In genomic region chr4:117926545-117927482, GRCm38 (mm10) we compare ENCODE assay signal across 8 mouse cellular contexts. TPM values are rescaled to one million over a fixed set of nuclear protein-coding genes. Genes with fewer than 3 reads are reported as not detected.
DNase-seq lines count a peak whose midpoint lies in the region; ATAC-seq lines count a peak whose summit lies in the region.

No protein-coding gene starts in this region.

- H3K9ac ChIP-seq in kidney, embryonic 14.5 days (ENCODE audit: low read depth, low read length): peak overlapping the region; percentile 52; the same call in 1 of the 2 replicates
- H3K9ac ChIP-seq in forebrain, embryonic 16.5 days (replicated peaks; ENCODE audit: low read depth, low read length): peak overlapping the region; percentile 68

- H3K27ac ChIP-seq in kidney, embryonic 14.5 days (ENCODE audit: low read depth, low read length): no peak overlapping the region
- H3K27ac ChIP-seq in forebrain, embryonic 16.5 days (ENCODE audit: low read length): no peak overlapping the region

- peaks cover 30% of the 10 kb centered on the region for H3K27me3 ChIP-seq in kidney, embryonic 14.5 days (ENCODE audit: control insufficient read depth, insufficient read depth, low read length)
- peaks cover 39% of the 10 kb centered on the region for H3K27me3 ChIP-seq in forebrain, embryonic 16.5 days (replicated peaks; ENCODE audit: control insufficient read depth, insufficient read depth, low read length)

- no peak for DNase-seq in kidney, adult 11 months
- DNase-seq in cerebellum, adult 18-20 months: peak; percentile 50 to 69
- DNase-seq in kidney, postnatal 4 days: peak; percentile 63 to 77
- peak; percentile 45 to 73 for DNase-seq in lung, postnatal 4 days
- DNase-seq in right cerebral cortex, postnatal 4 days: peak; percentile 67

- H3K4me1 ChIP-seq in kidney, embryonic 14.5 days (ENCODE audit: control insufficient read depth, insufficient read depth, low read length): peaks cover 14% of the 10 kb centered on the region; the same call in 1 of the 2 replicates
- peaks cover 27% of the 10 kb centered on the region for H3K4me1 ChIP-seq in forebrain, embryonic 16.5 days (replicated peaks; ENCODE audit: control insufficient read depth, insufficient read depth, low read length)

- H3K36me3 ChIP-seq in kidney, embryonic 14.5 days (ENCODE audit: control insufficient read depth, insufficient read depth, low read length): no peaks in the 10 kb centered on the region
- H3K36me3 ChIP-seq in forebrain, embryonic 16.5 days (ENCODE audit: control insufficient read depth, insufficient read depth): no peaks in the 10 kb centered on the region

- ATAC-seq in kidney, embryonic 14.5 days (ENCODE audit: low FRiP score, low TSS enrichment): peak; percentile 39
- peak; percentile 78 for ATAC-seq in forebrain, embryonic 16.5 days
- ATAC-seq in inflammation-experienced regulatory T-cells, adult 6 months: no peak

- no peaks in the 10 kb centered on the region for H3K9me3 ChIP-seq in kidney, embryonic 14.5 days (ENCODE audit: control insufficient read depth, low read length)
- no peaks in the 10 kb centered on the region for H3K9me3 ChIP-seq in forebrain, embryonic 16.5 days (ENCODE audit: control insufficient read depth, low read length)

- WGBS in kidney, embryonic 14.5 days: under 1% methylated on average over 71 of the region's 71 CpGs
- whole genome bisulfite sequencing in forebrain, embryonic 16.5 days: 1% methylated on average over 59 of the region's 71 CpGs

- peak overlapping the region; percentile 49 for H3K4me3 ChIP-seq in kidney, embryonic 14.5 days (ENCODE audit: low read length)
- H3K4me3 ChIP-seq in forebrain, embryonic 16.5 days (replicated peaks; ENCODE audit: low read length): peak overlapping the region; percentile 53

- peak overlapping the region; percentile 94 for H3K4me2 ChIP-seq in kidney, embryonic 14.5 days (replicated peaks; ENCODE audit: low read depth, low read length)
- H3K4me2 ChIP-seq in forebrain, embryonic 16.5 days (ENCODE audit: low read length): peak overlapping the region; percentile 97

RNA-seq across cellular contexts. Expression of gene Artn, which starts 2.7 kb away (rescaled TPM):
- polyA plus RNA-seq in kidney, embryonic 14.5 days (2014; fragmentation: Nextera tagmentation; extraction: Ambion mirVana): 2.7 and 3.0 TPM in 2 replicates
- polyA plus RNA-seq in forebrain, embryonic 16.5 days (2015; fragmentation: Nextera tagmentation; extraction: Ambion mirVana): 0.11 and 0.48 TPM in 2 replicates
- not detected for polyA plus RNA-seq in inflammation-experienced regulatory T-cells, adult 6 months (2017; shearing (Covaris generic))

RNA-seq across cellular contexts. Expression of gene Ipo13, which starts 12.0 kb away (rescaled TPM):
- 29.0 and 40.1 TPM in 2 replicates for polyA plus RNA-seq in kidney, embryonic 14.5 days (2014; fragmentation: Nextera tagmentation; extraction: Ambion mirVana)
- polyA plus RNA-seq in forebrain, embryonic 16.5 days (2015; fragmentation: Nextera tagmentation; extraction: Ambion mirVana): 74.3 and 79.9 TPM in 2 replicates
- 10 to 100 TPM; 11.3 to 13.9 (median 12.7) TPM for polyA plus RNA-seq in inflammation-experienced regulatory T-cells, adult 6 months (2017; shearing (Covaris generic))

RNA-seq across cellular contexts. Expression of gene Dph2, which starts 35.0 kb away (rescaled TPM):
- 19.1 and 22.0 TPM in 2 replicates for polyA plus RNA-seq in kidney, embryonic 14.5 days (2014; fragmentation: Nextera tagmentation; extraction: Ambion mirVana)
- polyA plus RNA-seq in forebrain, embryonic 16.5 days (2015; fragmentation: Nextera tagmentation; extraction: Ambion mirVana): 29.8 and 30.1 TPM in 2 replicates
- polyA plus RNA-seq in inflammation-experienced regulatory T-cells, adult 6 months (2017; shearing (Covaris generic)): 10 to 100 TPM; 20.1 to 32.4 (median 23.9) TPM

RNA-seq across cellular contexts. Expression of gene Atp6v0b, which starts 39.7 kb away (rescaled TPM):
- 182 and 213 TPM in 2 replicates for polyA plus RNA-seq in kidney, embryonic 14.5 days (2014; fragmentation: Nextera tagmentation; extraction: Ambion mirVana)
- 426 and 531 TPM in 2 replicates for polyA plus RNA-seq in forebrain, embryonic 16.5 days (2015; fragmentation: Nextera tagmentation; extraction: Ambion mirVana)
- polyA plus RNA-seq in inflammation-experienced regulatory T-cells, adult 6 months (2017; shearing (Covaris generic)): 100 to 1,000 TPM in 1 of 3 experiments, 10 to 100 TPM in 2; 75.7 to 115 (median 83.2) TPM

RNA-seq across cellular contexts. Expression of gene B4galt2, which starts 43.5 kb away (rescaled TPM):
- polyA plus RNA-seq in kidney, embryonic 14.5 days (2014; fragmentation: Nextera tagmentation; extraction: Ambion mirVana): 30.9 and 31.5 TPM in 2 replicates
- 47.8 and 47.9 TPM in 2 replicates for polyA plus RNA-seq in forebrain, embryonic 16.5 days (2015; fragmentation: Nextera tagmentation; extraction: Ambion mirVana)
- not detected for polyA plus RNA-seq in inflammation-experienced regulatory T-cells, adult 6 months (2017; shearing (Covaris generic))
